Mouse (Mus musculus): ENCODE data around the gene Dgcr6. TPM values are rescaled to one million over a fixed set of nuclear protein-coding genes. Genes with fewer than 3 reads are reported as not detected.

The Dgcr6 gene
- polyA plus RNA-seq, 1 experiment from 2014 or later, result 147 TPM

DNA sequence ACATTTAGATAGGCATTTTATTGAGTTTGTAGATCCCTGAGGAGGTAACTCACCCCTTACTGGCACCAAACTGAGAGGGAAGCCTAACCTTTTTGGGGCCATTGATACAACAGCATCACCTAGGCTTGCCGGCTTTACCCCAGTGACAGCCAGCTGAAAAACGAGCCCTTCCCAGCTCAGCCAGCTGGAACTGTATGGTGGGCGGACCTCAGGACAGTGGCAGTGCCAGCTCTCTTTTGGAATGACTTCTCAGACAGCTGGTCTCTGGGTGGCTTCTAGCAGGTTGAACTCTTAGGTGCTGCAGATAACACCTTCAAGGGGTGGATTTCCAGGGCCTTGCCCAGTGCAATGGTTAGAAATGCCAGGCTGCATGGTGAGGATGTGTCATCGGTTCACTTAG lies 18.4 kb upstream of the Dgcr6 start:
- H3K4me1 ChIP-seq (ENCODE audit: control insufficient read depth, insufficient read depth, low read length), result no peaks in the 10 kb centered on the region
- DNase-seq (ENCODE audit: low spot score) (no peak), ATAC-seq (ENCODE audit: insufficient read depth, low FRiP score, low TSS enrichment) (no peak)
- no peak overlapping the region for H3K9ac ChIP-seq (ENCODE audit: low read length)
- H3K36me3 ChIP-seq (ENCODE audit: control insufficient read depth, insufficient read depth, low read length), result no peaks in the 10 kb centered on the region
- no peak overlapping the region for H3K4me3 ChIP-seq (ENCODE audit: low read depth, low read length)
- H3K9me3 ChIP-seq (ENCODE audit: control insufficient read depth, low read length), result no peaks in the 10 kb centered on the region
- no peak overlapping the region for H3K27ac ChIP-seq (ENCODE audit: low read depth, low read length)
- no peak overlapping the region for H3K4me2 ChIP-seq (ENCODE audit: low read depth)
- no peaks in the 10 kb centered on the region for H3K27me3 ChIP-seq (ENCODE audit: control insufficient read depth, insufficient read depth, low read length)
- WGBS, result 74% methylated on average over 4 of the region's 4 CpGs

DNA sequence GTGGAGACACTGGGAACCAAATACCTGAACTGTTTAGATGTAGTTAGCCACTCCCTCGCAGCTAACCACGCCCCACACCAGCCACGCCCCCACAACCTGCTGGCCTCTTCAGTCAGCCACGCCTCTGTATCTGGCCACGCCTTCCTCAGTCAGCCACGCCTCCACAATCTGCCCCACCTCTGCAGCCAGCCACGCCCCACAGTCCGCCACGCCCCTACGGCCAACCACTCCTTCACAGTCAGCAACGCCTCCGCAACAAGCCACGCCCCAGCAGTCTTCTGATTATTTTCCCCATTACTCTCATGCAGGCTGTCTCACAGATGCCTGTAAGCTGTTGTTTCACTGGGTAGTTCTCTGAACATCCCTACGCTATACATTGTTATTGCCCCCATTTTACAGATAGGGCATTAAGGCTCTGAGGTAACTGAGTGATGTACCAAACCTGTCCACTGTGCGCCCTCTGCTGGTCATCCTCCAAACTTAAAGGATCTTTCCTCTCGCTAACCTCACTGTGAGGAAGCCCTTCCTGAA lies 16.2 kb upstream of the Dgcr6 start:
- peak; percentile 41 for DNase-seq (ENCODE audit: low spot score)
- Histone ChIP-seq H3K4me3 (ENCODE audit: low read depth, low read length) (no peak overlapping the region), H3K4me1 (ENCODE audit: control insufficient read depth, insufficient read depth, low read length) (no peaks in the 10 kb centered on the region), H3K9me3 (ENCODE audit: control insufficient read depth, low read length) (no peaks in the 10 kb centered on the region), H3K4me2 (ENCODE audit: low read depth) (no peak overlapping the region), H3K27ac (ENCODE audit: low read depth, low read length) (no peak overlapping the region), H3K36me3 (ENCODE audit: control insufficient read depth, insufficient read depth, low read length) (no peaks in the 10 kb centered on the region), H3K27me3 (ENCODE audit: control insufficient read depth, insufficient read depth, low read length) (no peaks in the 10 kb centered on the region), H3K9ac (ENCODE audit: low read length) (no peak overlapping the region)
- no peak for ATAC-seq (ENCODE audit: insufficient read depth, low FRiP score, low TSS enrichment)
- WGBS, result 8% methylated on average over 16 of the region's 16 CpGs

GRCm38 (mm10) chr16:18037025-18037424 lies 15.6 kb upstream of the Dgcr6 start:
- H3K4me2 ChIP-seq (ENCODE audit: low read depth), result no peak overlapping the region
- DNase-seq (ENCODE audit: low spot score), result no peak
- 49% methylated on average over 9 of the region's 9 CpGs for WGBS
- no peak overlapping the region for H3K4me3 ChIP-seq (ENCODE audit: low read depth, low read length)
- H3K9me3 ChIP-seq (ENCODE audit: control insufficient read depth, low read length), result no peaks in the 10 kb centered on the region
- no peaks in the 10 kb centered on the region for H3K27me3 ChIP-seq (ENCODE audit: control insufficient read depth, insufficient read depth, low read length)
- no peak for ATAC-seq (ENCODE audit: insufficient read depth, low FRiP score, low TSS enrichment)
- no peak overlapping the region for H3K9ac ChIP-seq (ENCODE audit: low read length)
- no peaks in the 10 kb centered on the region for H3K4me1 ChIP-seq (ENCODE audit: control insufficient read depth, insufficient read depth, low read length)
- no peaks in the 10 kb centered on the region for H3K36me3 ChIP-seq (ENCODE audit: control insufficient read depth, insufficient read depth, low read length)
- no peak overlapping the region for H3K27ac ChIP-seq (ENCODE audit: low read depth, low read length)

GRCm38 (mm10) chr16:18044991-18045390 lies 7.7 kb upstream of the Dgcr6 start:
- H3K9me3 ChIP-seq (ENCODE audit: control insufficient read depth, low read length), result no peaks in the 10 kb centered on the region
- no peaks in the 10 kb centered on the region for H3K4me1 ChIP-seq (ENCODE audit: control insufficient read depth, insufficient read depth, low read length)
- H3K36me3 ChIP-seq (ENCODE audit: control insufficient read depth, insufficient read depth, low read length), result no peaks in the 10 kb centered on the region
- H3K4me2 ChIP-seq (ENCODE audit: low read depth), result no peak overlapping the region
- H3K27me3 ChIP-seq (ENCODE audit: control insufficient read depth, insufficient read depth, low read length), result no peaks in the 10 kb centered on the region
- no peak overlapping the region for H3K9ac ChIP-seq (ENCODE audit: low read length)
- no peak for ATAC-seq (ENCODE audit: insufficient read depth, low FRiP score, low TSS enrichment)
- 88% methylated on average over 10 of the region's 10 CpGs for WGBS
- H3K4me3 ChIP-seq (ENCODE audit: low read depth, low read length), result no peak overlapping the region
- DNase-seq (ENCODE audit: low spot score), result no peak
- no peak overlapping the region for H3K27ac ChIP-seq (ENCODE audit: low read depth, low read length)

DNA sequence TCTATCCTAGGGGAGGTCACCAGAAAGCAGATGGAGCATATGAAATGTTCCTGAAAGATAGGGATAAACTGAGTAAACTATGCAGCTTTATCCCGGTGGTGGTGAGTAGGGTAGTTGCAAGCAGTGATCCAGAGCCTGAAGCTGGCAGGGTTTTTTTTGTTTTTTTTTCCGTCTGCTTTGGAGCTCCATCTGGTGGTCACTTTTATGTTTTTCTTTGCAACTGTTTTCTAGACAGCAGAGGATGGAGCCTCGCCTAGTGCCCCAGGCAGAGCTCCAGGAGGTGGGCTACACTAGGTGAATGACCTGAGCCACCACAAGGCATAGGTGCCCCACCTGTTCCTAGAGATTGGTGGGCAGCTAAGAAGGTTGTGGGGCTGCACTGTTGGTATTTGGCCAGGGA lies 5.0 kb upstream of the Dgcr6 start:
- WGBS, result 6% methylated on average over 3 of the region's 3 CpGs
- H3K27ac ChIP-seq (ENCODE audit: low read depth, low read length), result no peak overlapping the region
- no peaks in the 10 kb centered on the region for H3K4me1 ChIP-seq (ENCODE audit: control insufficient read depth, insufficient read depth, low read length)
- no peak overlapping the region for H3K4me3 ChIP-seq (ENCODE audit: low read depth, low read length)
- DNase-seq (ENCODE audit: low spot score) (peak; percentile 29), ATAC-seq (ENCODE audit: insufficient read depth, low FRiP score, low TSS enrichment) (no peak)
- H3K9ac ChIP-seq (ENCODE audit: low read length), result no peak overlapping the region
- no peaks in the 10 kb centered on the region for H3K27me3 ChIP-seq (ENCODE audit: control insufficient read depth, insufficient read depth, low read length)
- H3K36me3 ChIP-seq (ENCODE audit: control insufficient read depth, insufficient read depth, low read length), result no peaks in the 10 kb centered on the region
- no peaks in the 10 kb centered on the region for H3K9me3 ChIP-seq (ENCODE audit: control insufficient read depth, low read length)
- H3K4me2 ChIP-seq (ENCODE audit: low read depth), result no peak overlapping the region

- H3K4me1 ChIP-seq (ENCODE audit: control insufficient read depth, insufficient read depth, low read length), result no peaks in the 10 kb centered on the region
- ATAC-seq (ENCODE audit: insufficient read depth, low FRiP score, low TSS enrichment) (no peak), DNase-seq (ENCODE audit: low spot score) (no peak)
- no peak overlapping the region for H3K9ac ChIP-seq (ENCODE audit: low read length)
- H3K36me3 ChIP-seq (ENCODE audit: control insufficient read depth, insufficient read depth, low read length), result no peaks in the 10 kb centered on the region
- no peak overlapping the region for H3K4me2 ChIP-seq (ENCODE audit: low read depth)
- H3K27ac ChIP-seq (ENCODE audit: low read depth, low read length), result no peak overlapping the region
- 76% methylated on average over 8 of the region's 8 CpGs for WGBS
- H3K4me3 ChIP-seq (ENCODE audit: low read depth, low read length), result no peak overlapping the region
- H3K27me3 ChIP-seq (ENCODE audit: control insufficient read depth, insufficient read depth, low read length), result no peaks in the 10 kb centered on the region
- no peaks in the 10 kb centered on the region for H3K9me3 ChIP-seq (ENCODE audit: control insufficient read depth, low read length)
Measured at GRCm38 (mm10) chr16:18048071-18048470, 4.6 kb upstream of the Dgcr6 start.

DNA sequence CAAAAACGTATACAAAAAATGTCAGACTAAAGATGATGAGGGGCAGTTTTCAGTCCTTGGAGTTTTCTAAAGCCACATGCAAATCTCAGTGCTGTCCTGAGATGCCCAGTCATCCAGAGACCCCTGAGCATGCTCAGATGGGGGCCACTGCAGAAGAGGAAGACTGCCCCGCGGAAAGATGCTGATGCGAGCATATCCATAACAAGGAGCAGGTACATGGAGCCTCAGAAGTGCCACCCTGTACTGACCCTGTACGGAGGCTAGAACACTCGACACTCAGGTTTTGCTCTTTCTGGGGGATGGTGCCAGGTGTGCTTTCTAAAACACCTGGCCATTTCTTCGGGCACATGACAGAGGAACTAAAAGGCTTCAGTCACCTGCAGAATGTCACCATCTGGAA lies 338 bp upstream of the Dgcr6 start:
- 58% methylated on average over 7 of the region's 7 CpGs for WGBS
- DNase-seq (ENCODE audit: low spot score), result no peak
- Histone ChIP-seq H3K9me3 (ENCODE audit: control insufficient read depth, low read length) (no peaks in the 10 kb centered on the region), H3K4me2 (ENCODE audit: low read depth) (no peak overlapping the region), H3K36me3 (ENCODE audit: control insufficient read depth, insufficient read depth, low read length) (no peaks in the 10 kb centered on the region), H3K4me3 (ENCODE audit: low read depth, low read length) (no peak overlapping the region), H3K27me3 (ENCODE audit: control insufficient read depth, insufficient read depth, low read length) (no peaks in the 10 kb centered on the region), H3K9ac (ENCODE audit: low read length) (no peak overlapping the region), H3K27ac (ENCODE audit: low read depth, low read length) (no peak overlapping the region), H3K4me1 (ENCODE audit: control insufficient read depth, insufficient read depth, low read length) (no peaks in the 10 kb centered on the region)
- no peak for ATAC-seq (ENCODE audit: insufficient read depth, low FRiP score, low TSS enrichment)

DNA sequence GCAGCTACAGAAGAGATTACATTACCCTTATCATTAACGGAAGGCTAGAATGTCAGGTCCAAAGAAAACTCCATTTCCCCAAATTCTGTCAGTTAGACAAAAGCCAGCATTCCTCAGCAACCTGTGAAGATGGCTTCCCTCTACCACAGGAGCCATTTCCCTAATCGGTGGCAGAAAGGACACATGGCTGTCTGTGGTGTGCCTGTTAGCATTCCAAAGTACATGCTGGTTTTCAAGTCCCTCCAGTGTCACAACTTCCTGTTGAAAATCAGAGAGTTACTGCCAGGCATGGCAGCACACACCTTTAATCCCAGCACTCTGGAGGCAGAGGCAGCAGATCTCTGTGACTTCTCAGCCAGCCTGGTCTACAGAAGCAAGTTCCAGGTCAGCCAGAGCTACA lies 3.6 kb downstream of the Dgcr6 start:
- Histone ChIP-seq H3K36me3 (ENCODE audit: control insufficient read depth, insufficient read depth, low read length) (no peaks in the 10 kb centered on the region), H3K4me3 (ENCODE audit: low read depth, low read length) (no peak overlapping the region), H3K9ac (ENCODE audit: low read length) (no peak overlapping the region), H3K4me2 (ENCODE audit: low read depth) (no peak overlapping the region), H3K27me3 (ENCODE audit: control insufficient read depth, insufficient read depth, low read length) (no peaks in the 10 kb centered on the region), H3K4me1 (ENCODE audit: control insufficient read depth, insufficient read depth, low read length) (no peaks in the 10 kb centered on the region), H3K27ac (ENCODE audit: low read depth, low read length) (no peak overlapping the region), H3K9me3 (ENCODE audit: control insufficient read depth, low read length) (no peaks in the 10 kb centered on the region)
- no peak for ATAC-seq (ENCODE audit: insufficient read depth, low FRiP score, low TSS enrichment)
- DNase-seq (ENCODE audit: low spot score), result no peak
- 67% methylated on average over 2 of the region's 2 CpGs for WGBS

DNA sequence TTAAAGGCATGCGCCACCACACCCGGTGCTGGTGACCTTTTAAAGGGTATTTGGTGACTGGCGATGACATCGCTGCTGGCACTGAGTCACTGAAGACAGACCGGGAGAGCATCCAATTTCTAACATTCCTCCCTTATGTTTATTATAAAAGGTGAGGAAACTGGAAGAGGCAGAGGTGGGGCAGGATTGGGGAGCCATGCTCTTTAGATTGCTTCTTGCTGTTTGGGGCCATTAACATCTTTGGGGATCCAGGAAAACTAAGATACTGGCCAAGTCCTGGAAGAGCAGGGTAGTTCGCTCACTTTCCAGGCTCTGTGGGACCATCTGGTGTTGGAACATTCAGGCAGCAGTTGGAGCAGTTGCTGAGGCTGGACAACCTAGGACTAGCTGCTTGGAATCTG lies 5.7 kb downstream of the Dgcr6 start:
- DNase-seq (ENCODE audit: low spot score) (no peak), ATAC-seq (ENCODE audit: insufficient read depth, low FRiP score, low TSS enrichment) (no peak)
- WGBS, result 87% methylated on average over 6 of the region's 6 CpGs
- no peak overlapping the region for H3K4me3 ChIP-seq (ENCODE audit: low read depth, low read length)
- no peaks in the 10 kb centered on the region for H3K9me3 ChIP-seq (ENCODE audit: control insufficient read depth, low read length)
- no peaks in the 10 kb centered on the region for H3K4me1 ChIP-seq (ENCODE audit: control insufficient read depth, insufficient read depth, low read length)
- no peak overlapping the region for H3K9ac ChIP-seq (ENCODE audit: low read length)
- H3K27ac ChIP-seq (ENCODE audit: low read depth, low read length), result no peak overlapping the region
- H3K4me2 ChIP-seq (ENCODE audit: low read depth), result no peak overlapping the region
- H3K36me3 ChIP-seq (ENCODE audit: control insufficient read depth, insufficient read depth, low read length), result no peaks in the 10 kb centered on the region
- H3K27me3 ChIP-seq (ENCODE audit: control insufficient read depth, insufficient read depth, low read length), result no peaks in the 10 kb centered on the region

All from neural tube, embryonic 11.5 days (tissue).